Mouse (Mus musculus): Measurements from ENCODE around the gene Tbata.

The Tbata gene

GRCm38 (mm10) chr10:61211743-61212142 lies 40.0 kb downstream of the Tbata start:
- DNase-seq: peak; percentile 82

GRCm38 (mm10) chr10:61212817-61213216 lies 41.1 kb downstream of the Tbata start:
- no peak for DNase-seq

DNA sequence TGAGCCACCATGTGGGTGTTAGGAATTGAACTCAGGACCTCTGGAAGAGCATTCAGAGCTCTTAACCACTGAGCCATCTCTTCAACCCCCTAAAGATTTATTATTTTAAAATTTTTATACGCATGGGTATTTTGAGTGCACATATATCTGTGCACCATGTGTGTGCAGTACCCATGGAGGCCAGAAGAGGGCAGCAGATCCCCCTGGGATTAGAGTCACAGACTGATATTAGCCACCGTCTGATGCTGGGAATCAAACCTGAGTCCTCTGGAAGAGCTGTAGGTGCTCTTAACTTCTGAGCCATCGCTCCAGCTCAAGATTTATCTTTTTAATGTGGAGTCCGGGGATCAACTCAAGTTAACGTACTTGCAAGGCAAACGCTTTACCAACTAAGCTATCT lies 43.9 kb downstream of the Tbata start:
- peak; percentile 70 for DNase-seq

DNA sequence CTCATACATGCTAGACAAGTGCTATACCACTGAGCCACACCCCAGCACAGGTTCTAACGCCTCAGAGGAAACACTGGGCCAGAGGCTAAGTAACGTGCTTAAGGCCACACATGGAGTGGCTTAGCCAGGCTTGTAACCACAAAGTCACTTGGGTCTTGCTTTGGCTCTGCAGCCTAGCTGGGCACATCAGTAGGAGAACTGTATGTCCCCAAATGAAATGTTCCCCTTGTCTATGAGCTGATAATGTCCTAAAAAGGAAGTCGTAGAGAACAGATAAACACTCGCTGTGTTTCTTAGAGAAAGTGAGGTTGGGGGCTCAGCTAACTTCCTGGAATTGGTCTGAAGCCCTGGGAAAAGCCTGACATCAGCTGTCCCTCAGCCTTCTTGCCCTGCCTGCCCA lies 44.4 kb downstream of the Tbata start:
- DNase-seq: no peak

DNA sequence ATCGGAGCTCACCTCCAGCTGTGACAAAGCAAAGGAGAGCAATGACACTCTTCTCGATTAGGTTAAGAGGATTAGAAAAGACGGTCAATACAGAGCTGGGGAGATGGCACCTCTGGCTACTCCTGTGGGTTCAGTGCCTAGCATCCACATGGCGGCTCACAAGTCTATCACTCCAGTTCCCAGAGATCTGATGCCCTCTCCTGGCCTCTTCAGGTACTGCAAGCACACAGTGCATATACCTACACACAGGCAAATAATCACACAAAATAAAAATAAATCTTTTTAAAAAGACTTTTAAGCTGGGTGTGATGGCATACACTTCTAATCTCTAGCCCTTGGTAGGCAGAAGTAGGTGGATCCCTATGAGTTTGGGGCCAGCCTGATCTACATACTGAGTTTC lies 47.6 kb downstream of the Tbata start:
- no peak for DNase-seq

GRCm38 (mm10) chr10:61225694-61226093 lies 53.9 kb downstream of the Tbata start:
- DNase-seq: no peak

DNA sequence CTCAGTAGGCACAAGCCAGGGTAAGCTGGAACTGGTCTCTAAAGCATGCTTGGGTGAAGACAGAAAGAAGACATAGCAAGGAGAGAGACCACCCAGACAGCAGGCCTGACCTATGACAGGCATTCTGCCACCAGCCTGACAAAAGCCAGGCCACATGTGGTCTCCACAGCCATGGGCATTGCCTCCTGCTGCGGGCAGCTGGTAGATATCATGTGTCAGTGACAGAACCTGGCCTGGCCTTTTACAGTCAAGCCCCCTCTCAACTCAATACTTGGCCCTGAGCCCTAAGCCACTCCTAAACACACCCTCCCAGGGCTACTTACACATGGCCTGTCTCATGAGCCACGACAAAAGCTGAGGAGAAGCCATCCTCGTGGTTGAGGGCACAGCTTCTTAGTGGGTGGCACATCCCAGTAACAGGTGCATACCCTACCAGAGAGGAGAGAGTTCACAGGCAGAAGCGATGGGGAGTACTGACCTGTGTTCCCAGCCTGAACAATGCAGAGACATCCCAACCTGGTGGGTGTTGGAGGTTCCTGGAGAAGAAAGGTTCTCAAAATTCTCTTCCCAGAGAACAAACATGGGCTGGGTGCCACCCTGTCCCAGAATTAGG lies 55.1 kb downstream of the Tbata start:
- no peak for DNase-seq

DNA sequence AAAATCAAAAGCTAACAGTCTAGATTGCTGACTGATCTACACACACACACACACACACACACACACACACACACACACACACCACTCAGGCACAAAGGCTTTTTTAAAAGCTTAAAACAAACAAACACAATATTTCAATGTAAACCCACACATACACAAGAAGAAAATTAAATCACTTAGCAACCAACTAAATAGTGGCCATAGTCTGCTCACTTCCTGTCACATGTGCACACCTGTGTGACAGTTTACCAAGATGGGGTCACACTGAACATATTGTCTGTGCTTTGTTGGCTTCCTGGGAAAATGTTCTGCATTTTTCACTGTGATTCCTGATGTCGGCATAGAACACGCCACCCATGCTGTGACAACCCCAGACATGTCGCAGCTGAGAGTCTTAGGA lies 60.0 kb downstream of the Tbata start:
- no peak for DNase-seq

DNA sequence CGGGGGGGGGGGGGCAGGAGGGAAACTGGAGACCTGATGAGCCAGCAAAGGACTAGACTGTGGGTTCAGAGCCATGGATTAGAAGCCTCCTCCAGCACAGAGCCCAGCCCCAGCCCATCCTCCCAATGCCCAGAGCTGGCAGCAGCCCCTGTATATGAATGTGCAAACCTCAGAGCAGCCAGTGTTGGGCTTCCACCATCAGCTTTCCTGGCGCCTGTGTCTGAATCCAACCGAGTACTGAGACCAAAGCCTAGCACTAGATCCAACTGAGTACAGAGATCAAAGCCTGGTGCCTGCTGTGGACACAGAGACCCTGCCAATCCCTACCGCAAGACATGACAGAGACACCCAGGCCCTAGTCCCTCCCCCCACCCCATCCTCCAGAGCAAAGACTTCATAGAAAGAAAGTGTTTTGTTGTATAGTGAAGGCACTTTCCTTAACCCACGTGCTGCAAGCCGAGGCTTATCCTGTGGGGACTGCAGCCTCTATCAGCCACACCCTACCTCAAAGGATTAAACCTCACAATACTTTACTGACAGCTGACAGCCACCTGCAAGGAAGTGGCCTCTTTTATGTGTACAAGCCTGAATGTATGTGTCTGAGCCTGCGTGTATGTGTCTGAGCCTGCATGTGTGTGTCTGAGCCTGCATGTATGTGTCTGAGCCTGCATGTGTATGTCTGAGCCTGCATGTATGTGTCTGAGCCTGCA lies 61.3 kb downstream of the Tbata start:
- peak; percentile 66 for DNase-seq

GRCm38 (mm10) chr10:61234319-61234718 lies 62.6 kb downstream of the Tbata start:
- peak; percentile 60 for DNase-seq

DNA sequence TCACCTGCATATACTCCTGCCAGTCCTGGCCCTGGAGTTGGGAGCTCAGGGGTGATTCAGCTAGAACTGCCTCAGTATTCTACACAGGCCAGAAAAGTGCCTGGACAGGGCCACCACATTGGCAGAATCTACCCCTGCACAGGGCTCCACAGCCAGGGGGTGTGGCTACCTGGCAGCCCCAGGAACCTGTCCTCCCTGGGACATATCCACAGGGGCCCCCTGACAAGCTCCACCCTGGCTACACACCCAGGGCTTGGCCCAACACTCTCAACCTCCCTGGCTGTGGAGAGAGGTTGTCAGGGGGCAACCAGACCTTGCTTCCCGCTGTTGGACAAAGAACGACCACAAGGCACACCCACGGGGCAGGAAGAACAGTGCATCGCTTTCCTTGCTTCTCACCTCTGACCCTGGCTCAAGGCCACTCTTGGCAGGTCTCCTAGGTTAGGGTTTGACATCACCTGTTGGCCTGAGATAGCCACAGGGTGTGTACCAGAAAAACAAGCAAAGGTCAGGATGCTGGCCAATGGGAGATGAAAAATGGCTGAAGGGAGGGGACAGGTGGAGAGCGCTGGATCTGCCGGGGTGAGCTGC lies 64.0 kb downstream of the Tbata start:
- DNase-seq: no peak

DNA sequence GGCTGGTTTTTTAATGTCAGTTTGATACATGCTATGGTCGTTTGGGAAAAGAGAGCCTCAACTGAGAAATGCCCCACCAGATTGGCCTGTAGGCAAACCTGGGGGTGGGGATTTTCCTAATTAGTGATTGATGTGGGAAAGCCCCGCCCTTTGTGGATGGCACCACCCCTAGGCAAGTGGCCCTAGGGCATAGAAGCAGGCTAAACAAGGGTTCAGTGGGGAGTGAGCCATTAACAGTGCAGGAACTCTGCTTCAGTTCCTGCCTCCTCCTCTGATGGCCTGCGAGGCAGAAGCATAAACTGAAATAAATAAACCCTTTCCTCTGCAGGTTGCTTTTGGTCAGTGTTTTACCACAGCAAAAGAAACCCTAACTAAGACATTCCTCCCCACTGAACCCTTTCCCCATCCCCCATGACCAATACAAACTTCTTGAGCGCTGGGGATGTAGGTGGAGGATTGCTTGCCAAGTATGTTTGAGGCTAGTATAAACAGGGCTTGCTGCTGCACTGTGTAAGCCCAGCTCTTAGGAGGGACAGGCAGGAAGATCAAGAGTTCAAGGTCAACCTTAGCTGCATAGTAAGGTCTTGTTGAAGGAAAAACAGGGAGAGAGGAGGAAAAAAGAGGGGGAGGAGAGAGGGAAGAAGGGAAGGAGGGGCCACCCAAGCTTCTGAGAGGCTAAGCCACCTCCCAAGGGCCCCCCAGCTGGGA lies 65.1 kb downstream of the Tbata start:
- DNase-seq: no peak

DNA sequence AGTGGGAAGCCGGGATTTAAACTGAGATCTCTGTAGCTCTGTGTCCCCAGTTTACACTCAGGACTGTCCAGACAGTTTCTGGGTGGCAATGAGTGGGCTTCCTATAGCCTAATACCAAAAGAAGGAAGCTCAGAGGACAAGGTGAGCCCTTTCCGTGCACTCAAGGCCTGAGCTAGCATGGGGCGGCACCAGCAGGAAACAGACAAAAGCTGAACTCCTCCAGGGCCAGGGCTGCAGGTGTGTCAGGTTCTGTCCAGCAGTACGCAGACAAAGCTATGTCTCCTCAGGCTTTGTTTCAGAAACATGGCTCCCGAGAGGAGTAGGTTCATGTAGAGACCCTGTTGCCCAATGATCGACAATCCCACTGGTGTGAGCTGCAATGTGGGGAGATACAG lies 65.6 kb downstream of the Tbata start:
- DNase-seq: peak; percentile 30
